In the genomic region with DNA sequence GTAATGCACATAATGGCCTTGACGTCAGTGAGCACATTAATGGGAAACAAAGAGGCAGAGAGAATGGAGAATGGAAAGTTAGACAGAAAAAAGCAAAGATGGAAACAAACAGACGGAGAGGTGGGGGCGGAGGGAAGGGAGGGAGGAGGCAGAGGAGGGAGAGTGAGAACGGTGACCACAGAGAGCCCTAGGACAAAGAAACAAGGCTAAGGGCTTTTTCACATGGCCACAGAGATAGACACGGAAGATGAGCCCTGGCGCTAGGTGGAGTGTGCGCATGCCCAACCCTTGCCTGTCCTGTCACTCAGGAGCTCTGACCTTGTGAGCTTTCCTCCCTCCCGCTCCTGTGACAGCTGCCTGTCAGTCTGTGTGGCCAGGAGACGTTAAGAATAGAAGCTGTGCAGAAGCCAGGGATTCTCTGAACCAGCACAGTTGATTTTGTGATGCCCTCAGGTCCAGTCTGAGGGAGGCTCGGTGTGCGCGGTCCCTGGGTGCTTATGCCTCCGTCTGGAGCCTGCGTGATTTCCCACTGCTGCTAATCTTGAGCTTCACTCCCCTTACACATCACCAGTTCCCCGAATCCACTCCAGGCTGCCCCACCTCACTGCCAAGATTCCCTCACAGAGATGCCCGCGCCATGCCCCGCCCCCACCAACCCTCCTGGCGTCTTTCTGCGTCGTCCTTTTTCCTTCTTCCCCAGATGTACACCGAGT, we compare ENCODE assay signal across 8 mouse cellular contexts. TPM values are rescaled to one million over a fixed set of nuclear protein-coding genes. Genes with fewer than 3 reads are reported as not detected.
DNase-seq lines count a peak whose midpoint lies in the region; ATAC-seq and TF ChIP-seq lines count a peak whose summit lies in the region.
"Had no signal": no experiment of that assay in that cellular context is flagged by ENCODE, and none has a peak within 500 bp of the region (broad histone marks: within the 10 kb centered on the region; RNA-seq: fewer than 3 reads in every experiment).

No protein-coding gene starts in this region.

- H3K9ac ChIP-seq in limb, embryonic 14.5 days (ENCODE audit: low read depth, low read length, severe bottlenecking), result no peak overlapping the region
- H3K9ac ChIP-seq: limb, embryonic 13.5 days had no signal

- TF ChIP-seq CTCF in kidney, adult 2 months (conservative IDR thresholded peaks at IDR 0.05; ENCODE audit: insufficient read depth, insufficient read length, low read depth, low read length), result no peak

- no peak for TF ChIP-seq POLR2A in limb, embryonic 14.5 days (IDR thresholded peaks at IDR 0.05; ENCODE audit: borderline replicate concordance, extremely low read depth, insufficient read depth, insufficient read length)
- no peak for TF ChIP-seq POLR2A in kidney, adult 2 months (IDR thresholded peaks at IDR 0.05; ENCODE audit: low read depth, low read length)

- H3K9me3 ChIP-seq in heart, embryonic 10.5 days, result no peaks in the 10 kb centered on the region
- no peaks in the 10 kb centered on the region for H3K9me3 ChIP-seq in limb, embryonic 14.5 days (ENCODE audit: control insufficient read depth, low read length)
- H3K9me3 ChIP-seq: limb, embryonic 13.5 days had no signal

- H3K4me3 ChIP-seq in heart, embryonic 10.5 days, result no peak overlapping the region
- no peak overlapping the region for H3K4me3 ChIP-seq in limb, embryonic 14.5 days (replicated peaks; ENCODE audit: low read length)
- H3K4me3 ChIP-seq in kidney, adult 2 months (ENCODE audit: insufficient read depth, low read depth, low read length), result no peak overlapping the region
- H3K4me3 ChIP-seq: limb, embryonic 13.5 days had no signal

- ATAC-seq in CD4-positive, CD25-positive, alpha-beta regulatory T cell, adult 4 months, result peak; percentile 72
- ATAC-seq in limb, embryonic 14.5 days (ENCODE audit: low FRiP score, low read depth), result peak; percentile 12; the same call in 1 of the 2 replicates

- 55% methylated on average over 22 of the region's 22 CpGs for WGBS in heart, embryonic 10.5 days
- 57% methylated on average over 22 of the region's 22 CpGs for WGBS in limb, embryonic 14.5 days
- 53% methylated on average over 22 of the region's 22 CpGs for WGBS in kidney, adult 2 months

- peaks cover 25% of the 10 kb centered on the region for H3K4me1 ChIP-seq in heart, embryonic 10.5 days
- H3K4me1 ChIP-seq in limb, embryonic 14.5 days (ENCODE audit: control insufficient read depth, insufficient read depth, low read length), result no peaks in the 10 kb centered on the region
- no peaks in the 10 kb centered on the region for H3K4me1 ChIP-seq in kidney, adult 2 months (ENCODE audit: control insufficient read depth, insufficient read depth, low read length)

- no peaks in the 10 kb centered on the region for H3K36me3 ChIP-seq in heart, embryonic 10.5 days
- H3K36me3 ChIP-seq in limb, embryonic 14.5 days (ENCODE audit: control insufficient read depth, insufficient read depth, low read length), result no peaks in the 10 kb centered on the region
- no peaks in the 10 kb centered on the region for H3K36me3 ChIP-seq in kidney, adult 2 months (ENCODE audit: control insufficient read depth, insufficient read depth, low read length)
- H3K36me3 ChIP-seq: limb, embryonic 13.5 days had no signal

- peak overlapping the region; percentile 53 for H3K27ac ChIP-seq in heart, embryonic 10.5 days
- no peak overlapping the region for H3K27ac ChIP-seq in limb, embryonic 14.5 days (replicated peaks; ENCODE audit: low read depth, low read length)
- no peak overlapping the region for H3K27ac ChIP-seq in kidney, adult 2 months (ENCODE audit: insufficient read depth, low read depth, low read length)
- H3K27ac ChIP-seq: limb, embryonic 13.5 days had no signal

- no peaks in the 10 kb centered on the region for H3K27me3 ChIP-seq in heart, embryonic 10.5 days (ENCODE audit: insufficient read depth, poor library complexity, severe bottlenecking)
- no peaks in the 10 kb centered on the region for H3K27me3 ChIP-seq in limb, embryonic 14.5 days (ENCODE audit: control insufficient read depth, insufficient read depth, low read length)
- H3K27me3 ChIP-seq in kidney, adult 2 months (replicated peaks; ENCODE audit: control insufficient read depth, insufficient read depth, low read length), result no peaks in the 10 kb centered on the region
- H3K27me3 ChIP-seq: limb, embryonic 13.5 days had no signal

- peak; percentile 31 for DNase-seq in 3134 (ENCODE audit: extremely low read depth, insufficient read length, low spot score)
- DNase-seq in cerebellum, postnatal 36 days, result peak; percentile 65 to 69
- DNase-seq in heart, embryonic 10.5 days (ENCODE audit: low spot score), result no peak
- no peak for DNase-seq in limb, embryonic 14.5 days (ENCODE audit: low spot score)
- peak; percentile 55 for DNase-seq in testis, postnatal 10 days (ENCODE audit: low spot score)
- DNase-seq in kidney, adult 2 months, result no peak

- no peak overlapping the region for H3K4me2 ChIP-seq in limb, embryonic 14.5 days (replicated peaks; ENCODE audit: low read depth, low read length, severe bottlenecking)
- H3K4me2 ChIP-seq: limb, embryonic 13.5 days had no signal

RNA-seq across cellular contexts. Expression of gene Rassf10, which starts 35.3 kb away (rescaled TPM):
- polyA plus RNA-seq in CD4-positive, CD25-positive, alpha-beta regulatory T cell, adult 4 months (2017; shearing (Covaris generic)), result not detected
- 1.2 TPM in 2 replicates for polyA plus RNA-seq in heart, embryonic 10.5 days (2016; fragmentation: Nextera tagmentation; extraction: Ambion mirVana)
- polyA plus RNA-seq in limb, embryonic 14.5 days (2012; rRNA removed), result 1.5 and 2.1 TPM in 2 replicates
- polyA plus RNA-seq in limb, embryonic 14.5 days (2014; fragmentation: Nextera tagmentation; extraction: Ambion mirVana), result 4.5 and 5.1 TPM in 2 replicates
- polyA plus RNA-seq in kidney, adult 2 months (2012; rRNA removed), result 1.7 and 2.1 TPM in 2 replicates

Comparison
In these comparisons a context has a peak if more than half of its experiments do, and no peak if none do; other contexts are left out.
1. DNase-seq: peak in 3134 (single experiment), cerebellum, postnatal 36 days (2 of 2) and testis, postnatal 10 days (single experiment); none in heart, embryonic 10.5 days (single experiment), limb, embryonic 14.5 days (single experiment) and kidney, adult 2 months (single experiment).